Mouse (Mus musculus) gastrocnemius, postnatal 25 days (tissue): ENCODE data around the gene Tmprss12. TPM values are rescaled to one million over a fixed set of nuclear protein-coding genes. Genes with fewer than 3 reads are reported as not detected.
"Not testable (repeated sequence)": the region's sequence is repeated elsewhere in the genome, so short reads cannot be mapped to it uniquely, and the experiment has no call there.

Experiments
- DNase-seq: peaks from one replicate; pipeline ENCODE4 v3.0.0; 2022
- total RNA-seq, 2 experiments: library from RNA; stranded (reverse); gene quantifications; 1 replicate in 1 of 2; 2 replicates in 1 of 2; pipeline ENCODE4 v1.2.3; 2021

Tmprss12 gene
- total RNA-seq, 2 experiments from 2014 or later: not detected

GRCm38 (mm10) chr15:100325235-100325634 is 44.6 kb downstream of the Tmprss12 start:
- no peak for DNase-seq

GRCm38 (mm10) chr15:100328089-100328488 is 47.5 kb downstream of the Tmprss12 start:
- DNase-seq: not testable (repeated sequence)

- DNase-seq: not testable (repeated sequence)
Observed at GRCm38 (mm10) chr15:100329336-100329735, 48.7 kb downstream of the Tmprss12 start.

- DNase-seq: no peak
Observed at GRCm38 (mm10) chr15:100330739-100331138, 50.1 kb downstream of the Tmprss12 start.

GRCm38 (mm10) chr15:100332077-100332961 is 51.7 kb downstream of the Tmprss12 start:
- DNase-seq: not testable (repeated sequence)

GRCm38 (mm10) chr15:100334629-100335028 is 54.0 kb downstream of the Tmprss12 start, which contains the start of gene Mettl7a3:
Gene Mettl7a3 (plus strand): TSS chr15:100334929.
- no peak for DNase-seq

GRCm38 (mm10) chr15:100337328-100337727 is 56.7 kb downstream of the Tmprss12 start:
- not testable (repeated sequence) for DNase-seq

GRCm38 (mm10) chr15:100337847-100338246 is 57.2 kb downstream of the Tmprss12 start:
- DNase-seq: not testable (repeated sequence)

- DNase-seq: not testable (repeated sequence)
Observed at GRCm38 (mm10) chr15:100341314-100341980, 60.8 kb downstream of the Tmprss12 start.

Other genes with a start within 250 kb of the Tmprss12 start
- gene Dip2b, start 242.2 kb upstream of the Tmprss12 start, total RNA-seq: 1 to 10 TPM; 7.4 to 7.7 TPM
- 10 to 100 TPM; 33.3 to 40.1 TPM for gene Atf1, start 53.0 kb upstream of the Tmprss12 start, total RNA-seq
- 10 to 100 TPM; 29.5 to 37.9 TPM for gene Mettl7a1, start 23.3 kb downstream of the Tmprss12 start, total RNA-seq
- gene Mettl7a3, start 54.1 kb downstream of the Tmprss12 start, total RNA-seq: under 1 TPM in 1 of 2 experiments, not detected in 1; 0.29 TPM
- gene Methig1, start 72.3 kb downstream of the Tmprss12 start, total RNA-seq: not detected
- gene Mettl7a2, start 72.4 kb downstream of the Tmprss12 start, total RNA-seq: under 1 TPM; 0.67 to 0.86 TPM
- not detected for gene Higd1c, start 83.7 kb downstream of the Tmprss12 start, total RNA-seq
- not detected for gene Gm5475, start 141.3 kb downstream of the Tmprss12 start, total RNA-seq
- gene Slc11a2, start 144.2 kb downstream of the Tmprss12 start, total RNA-seq: 10 to 100 TPM; 36.7 to 41.9 TPM
- gene Letmd1, start 188.2 kb downstream of the Tmprss12 start, total RNA-seq: 1 to 10 TPM; 9.1 to 9.9 TPM
- gene Csrnp2, start 214.7 kb downstream of the Tmprss12 start, total RNA-seq: 1 to 10 TPM; 2.1 to 2.6 TPM